Mouse (Mus musculus): ENCODE data around the gene Tmem30c. TPM values are rescaled to one million over a fixed set of nuclear protein-coding genes. Genes with fewer than 3 reads are reported as not detected.

The Tmem30c gene
- polyA plus RNA-seq, 1 experiment from 2014 or later, result 0.13 TPM

DNA sequence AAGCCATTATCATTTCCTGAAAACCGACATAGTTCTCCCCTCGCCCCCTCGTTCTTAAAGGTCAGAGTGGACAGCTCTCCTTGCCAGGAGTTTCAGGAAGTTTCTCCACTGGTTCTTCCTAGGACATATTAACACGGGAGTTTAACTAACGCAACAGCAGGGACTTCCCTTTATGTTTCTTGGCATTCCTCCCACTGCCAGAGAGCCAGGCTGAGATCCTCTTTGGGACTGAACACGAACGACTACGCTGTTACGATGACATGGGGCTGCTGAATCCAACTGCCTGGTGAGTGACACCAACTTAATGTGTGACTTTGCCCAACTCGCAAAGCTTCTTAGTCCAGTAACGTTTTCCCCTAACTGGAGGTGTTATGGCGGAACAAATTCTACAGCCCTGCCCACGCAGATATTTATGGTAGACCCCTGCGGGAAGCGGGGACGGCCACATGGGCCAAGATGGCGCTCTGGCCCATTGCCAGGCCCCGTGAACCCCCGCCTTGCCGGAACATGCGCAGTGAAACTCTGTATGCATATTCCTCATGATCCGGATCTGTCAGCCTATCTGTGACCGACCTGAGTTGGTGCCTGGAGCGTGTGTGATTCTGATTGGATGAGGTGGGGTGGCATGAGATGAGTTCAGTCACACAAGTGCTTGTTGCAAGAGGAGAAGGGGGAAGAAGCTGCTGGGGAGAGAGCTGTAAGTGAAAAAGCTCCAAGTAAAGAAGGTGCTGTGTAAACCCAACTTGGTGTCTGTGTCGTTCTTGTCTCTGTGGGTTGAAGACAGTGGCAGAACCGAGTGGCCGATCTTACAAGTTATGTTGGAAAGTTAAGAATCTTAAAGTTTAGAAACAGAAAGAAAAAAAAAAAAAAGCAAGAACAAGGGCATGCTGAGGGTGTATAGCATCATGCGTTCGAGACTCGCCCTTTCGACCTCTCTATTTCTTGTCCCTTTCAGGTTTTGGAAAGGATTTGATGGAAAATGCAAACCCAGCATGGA is 12.1 kb downstream of the Tmem30c start:
- H3K9ac ChIP-seq (ENCODE audit: low read length), result no peak overlapping the region
- DNase-seq (ENCODE audit: low spot score), result no peak
- no peaks in the 10 kb centered on the region for H3K9me3 ChIP-seq (ENCODE audit: control insufficient read depth, low read length)
- H3K36me3 ChIP-seq (ENCODE audit: control insufficient read depth, insufficient read depth, low read length), result no peaks in the 10 kb centered on the region
- no peak overlapping the region for H3K4me2 ChIP-seq (ENCODE audit: low read depth, severe bottlenecking)
- no peaks in the 10 kb centered on the region for H3K4me1 ChIP-seq (ENCODE audit: control insufficient read depth, insufficient read depth, low read length)
- no peaks in the 10 kb centered on the region for H3K27me3 ChIP-seq (ENCODE audit: control insufficient read depth, insufficient read depth, low read length)
- no peak overlapping the region for H3K27ac ChIP-seq (replicated peaks; ENCODE audit: low read depth, low read length)
- 92% methylated on average over 31 of the region's 31 CpGs for WGBS
- no peak overlapping the region for H3K4me3 ChIP-seq (ENCODE audit: low read depth, low read length)
- ATAC-seq (ENCODE audit: insufficient number of reproducible peaks, low FRiP score, low TSS enrichment, low read depth), result no peak

DNA sequence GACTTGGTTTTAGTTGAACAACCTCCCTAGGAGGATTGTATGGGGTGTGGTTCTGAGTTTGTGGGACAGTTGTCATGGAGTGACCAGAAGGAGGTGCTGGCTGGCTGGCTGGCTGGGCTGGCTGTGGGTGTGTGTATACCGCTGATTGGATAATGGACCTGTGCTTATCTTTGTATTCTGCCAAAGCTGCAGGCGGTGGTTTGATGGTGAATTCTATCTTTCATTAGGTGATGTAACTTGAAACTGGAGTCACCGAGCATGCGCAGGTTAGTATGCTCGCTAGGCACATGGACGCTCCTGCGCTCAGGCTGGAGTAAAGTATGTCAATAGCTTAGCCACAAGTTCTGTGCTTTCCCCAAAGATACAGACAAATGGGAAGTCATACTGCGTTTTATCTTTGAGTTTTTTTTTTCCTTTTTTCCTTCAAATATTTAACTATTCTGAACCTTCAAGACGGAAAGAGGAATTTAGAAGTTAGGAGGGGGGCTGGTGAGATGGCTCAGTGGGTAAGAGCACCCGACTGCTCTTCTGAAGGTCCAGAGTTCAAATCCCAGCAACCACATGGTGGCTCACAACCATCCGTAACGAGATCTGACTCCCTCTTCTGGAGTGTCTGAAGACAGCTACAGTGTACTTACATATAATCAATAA is 13.6 kb downstream of the Tmem30c start:
- WGBS, result 91% methylated on average over 10 of the region's 12 CpGs
- no peaks in the 10 kb centered on the region for H3K4me1 ChIP-seq (ENCODE audit: control insufficient read depth, insufficient read depth, low read length)
- no peak for ATAC-seq (ENCODE audit: insufficient number of reproducible peaks, low FRiP score, low TSS enrichment, low read depth)
- H3K4me3 ChIP-seq (ENCODE audit: low read depth, low read length), result no peak overlapping the region
- no peak overlapping the region for H3K9ac ChIP-seq (ENCODE audit: low read length)
- H3K27ac ChIP-seq (replicated peaks; ENCODE audit: low read depth, low read length), result no peak overlapping the region
- H3K36me3 ChIP-seq (ENCODE audit: control insufficient read depth, insufficient read depth, low read length), result no peaks in the 10 kb centered on the region
- no peaks in the 10 kb centered on the region for H3K27me3 ChIP-seq (ENCODE audit: control insufficient read depth, insufficient read depth, low read length)
- H3K9me3 ChIP-seq (ENCODE audit: control insufficient read depth, low read length), result no peaks in the 10 kb centered on the region
- DNase-seq (ENCODE audit: low spot score), result no peak
- no peak overlapping the region for H3K4me2 ChIP-seq (ENCODE audit: low read depth, severe bottlenecking)

DNA sequence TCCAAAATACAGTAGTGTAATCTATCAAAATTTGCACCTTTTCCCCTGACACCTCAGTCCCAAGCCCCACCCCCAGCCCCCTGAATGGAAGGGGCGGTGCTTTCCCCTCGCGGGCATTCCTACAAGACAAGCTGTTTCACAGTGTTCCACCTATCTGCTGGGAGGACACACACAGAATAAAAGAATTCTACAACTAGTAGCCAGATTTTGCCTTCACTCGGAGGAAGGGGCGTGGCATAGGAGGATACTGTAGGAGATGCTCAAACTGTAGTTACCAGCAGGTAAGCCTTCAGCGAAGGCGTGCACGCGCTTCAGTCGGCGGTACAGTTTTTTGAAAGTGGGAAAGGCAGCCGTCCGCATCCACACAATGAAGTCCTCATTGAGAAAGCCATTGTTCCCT is 22.9 kb downstream of the Tmem30c start:
- Histone ChIP-seq H3K36me3 (ENCODE audit: control insufficient read depth, insufficient read depth, low read length) (no peaks in the 10 kb centered on the region), H3K9me3 (ENCODE audit: control insufficient read depth, low read length) (no peaks in the 10 kb centered on the region; the same call in 1 of the 2 replicates), H3K4me2 (ENCODE audit: low read depth, severe bottlenecking) (no peak overlapping the region), H3K27ac (replicated peaks; ENCODE audit: low read depth, low read length) (no peak overlapping the region), H3K4me1 (ENCODE audit: control insufficient read depth, insufficient read depth, low read length) (no peaks in the 10 kb centered on the region), H3K27me3 (ENCODE audit: control insufficient read depth, insufficient read depth, low read length) (no peaks in the 10 kb centered on the region), H3K9ac (ENCODE audit: low read length) (no peak overlapping the region), H3K4me3 (ENCODE audit: low read depth, low read length) (no peak overlapping the region)
- 90% methylated on average over 13 of the region's 13 CpGs for WGBS
- DNase-seq (ENCODE audit: low spot score) (no peak), ATAC-seq (ENCODE audit: insufficient number of reproducible peaks, low FRiP score, low TSS enrichment, low read depth) (no peak)

- Histone ChIP-seq H3K36me3 (ENCODE audit: control insufficient read depth, insufficient read depth, low read length) (no peaks in the 10 kb centered on the region), H3K4me2 (ENCODE audit: low read depth, severe bottlenecking) (no peak overlapping the region), H3K9ac (ENCODE audit: low read length) (no peak overlapping the region), H3K27me3 (ENCODE audit: control insufficient read depth, insufficient read depth, low read length) (no peaks in the 10 kb centered on the region), H3K4me3 (ENCODE audit: low read depth, low read length) (no peak overlapping the region), H3K27ac (replicated peaks; ENCODE audit: low read depth, low read length) (no peak overlapping the region), H3K4me1 (ENCODE audit: control insufficient read depth, insufficient read depth, low read length) (no peaks in the 10 kb centered on the region), H3K9me3 (ENCODE audit: control insufficient read depth, low read length) (no peaks in the 10 kb centered on the region; the same call in 1 of the 2 replicates)
- 90% methylated on average over 14 of the region's 14 CpGs for WGBS
- DNase-seq (ENCODE audit: low spot score) (no peak), ATAC-seq (ENCODE audit: insufficient number of reproducible peaks, low FRiP score, low TSS enrichment, low read depth) (no peak)
These were observed 24.4 kb downstream of the Tmem30c start for GRCm38 (mm10) chr16:57268058-57268841.

- Histone ChIP-seq H3K9ac (ENCODE audit: low read length) (no peak overlapping the region), H3K27me3 (ENCODE audit: control insufficient read depth, insufficient read depth, low read length) (no peaks in the 10 kb centered on the region), H3K9me3 (ENCODE audit: control insufficient read depth, low read length) (no peaks in the 10 kb centered on the region; the same call in 1 of the 2 replicates), H3K4me3 (ENCODE audit: low read depth, low read length) (no peak overlapping the region), H3K27ac (replicated peaks; ENCODE audit: low read depth, low read length) (no peak overlapping the region), H3K4me1 (ENCODE audit: control insufficient read depth, insufficient read depth, low read length) (no peaks in the 10 kb centered on the region), H3K4me2 (ENCODE audit: low read depth, severe bottlenecking) (no peak overlapping the region), H3K36me3 (ENCODE audit: control insufficient read depth, insufficient read depth, low read length) (no peaks in the 10 kb centered on the region)
- 8% methylated on average over 1 of the region's 1 CpGs for WGBS
- DNase-seq (ENCODE audit: low spot score) (no peak), ATAC-seq (ENCODE audit: insufficient number of reproducible peaks, low FRiP score, low TSS enrichment, low read depth) (no peak)
These were observed 25.6 kb downstream of the Tmem30c start for GRCm38 (mm10) chr16:57267068-57267467.

DNA sequence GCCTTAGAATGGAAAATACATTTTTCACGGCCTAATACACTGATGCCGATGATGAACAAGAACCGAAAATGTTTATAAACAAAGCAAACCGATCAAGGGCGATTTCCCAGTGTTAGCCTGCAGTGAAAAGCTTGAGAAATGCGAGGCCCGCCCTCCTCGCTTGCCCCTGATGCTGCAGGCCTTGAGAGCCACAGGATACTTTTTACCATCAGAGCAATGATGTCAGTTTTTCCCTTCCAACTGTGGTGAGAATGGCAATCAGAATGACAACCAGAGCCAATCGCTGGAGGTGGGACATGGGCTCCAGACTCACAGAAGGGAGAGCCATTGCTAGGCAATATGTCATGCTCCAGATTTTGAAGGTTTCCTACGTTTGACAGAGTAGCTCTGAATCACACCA is 32.5 kb downstream of the Tmem30c start:
- no peaks in the 10 kb centered on the region for H3K27me3 ChIP-seq (ENCODE audit: control insufficient read depth, insufficient read depth, low read length)
- H3K4me1 ChIP-seq (ENCODE audit: control insufficient read depth, insufficient read depth, low read length), result no peaks in the 10 kb centered on the region
- H3K4me3 ChIP-seq (ENCODE audit: low read depth, low read length), result no peak overlapping the region
- no peak overlapping the region for H3K27ac ChIP-seq (replicated peaks; ENCODE audit: low read depth, low read length)
- no peak overlapping the region for H3K9ac ChIP-seq (ENCODE audit: low read length)
- no peaks in the 10 kb centered on the region for H3K36me3 ChIP-seq (ENCODE audit: control insufficient read depth, insufficient read depth, low read length)
- WGBS, result 88% methylated on average over 10 of the region's 10 CpGs
- ATAC-seq (ENCODE audit: insufficient number of reproducible peaks, low FRiP score, low TSS enrichment, low read depth) (no peak), DNase-seq (ENCODE audit: low spot score) (no peak)
- H3K9me3 ChIP-seq (ENCODE audit: control insufficient read depth, low read length), result no peaks in the 10 kb centered on the region
- no peak overlapping the region for H3K4me2 ChIP-seq (ENCODE audit: low read depth, severe bottlenecking)

- Histone ChIP-seq H3K4me1 (ENCODE audit: control insufficient read depth, insufficient read depth, low read length) (no peaks in the 10 kb centered on the region), H3K4me2 (ENCODE audit: low read depth, severe bottlenecking) (no peak overlapping the region), H3K9ac (ENCODE audit: low read length) (no peak overlapping the region), H3K27me3 (ENCODE audit: control insufficient read depth, insufficient read depth, low read length) (no peaks in the 10 kb centered on the region), H3K27ac (replicated peaks; ENCODE audit: low read depth, low read length) (no peak overlapping the region), H3K4me3 (ENCODE audit: low read depth, low read length) (no peak overlapping the region), H3K36me3 (ENCODE audit: control insufficient read depth, insufficient read depth, low read length) (no peaks in the 10 kb centered on the region), H3K9me3 (ENCODE audit: control insufficient read depth, low read length) (no peaks in the 10 kb centered on the region)
- WGBS, result 90% methylated on average over 13 of the region's 13 CpGs
- DNase-seq (ENCODE audit: low spot score), result no peak
- ATAC-seq (ENCODE audit: insufficient number of reproducible peaks, low FRiP score, low TSS enrichment, low read depth), result no peak
These were observed 33.1 kb downstream of the Tmem30c start for GRCm38 (mm10) chr16:57259356-57260083.
